Mouse (Mus musculus): ENCODE results near the gene Rack1. TPM values are rescaled to one million over a fixed set of nuclear protein-coding genes. Genes with fewer than 3 reads are reported as not detected.
A peak's percentile ranks its signal among the peaks of the same experiment; 100 is the strongest.

Gene Rack1
- total and polyA plus RNA-seq, 3 experiments: 3,744 to 6,330 (median 5,265) TPM

- peak; percentile 25; the same call in 1 of the 2 replicates for TF ChIP-seq TCF12 (IDR thresholded peaks at IDR 0.05; ENCODE audit: low read depth, low read length)
Measured at GRCm38 (mm10) chr11:48852624-48853473, 52.7 kb downstream of the Rack1 start (continued).

GRCm38 (mm10) chr11:48853474-48854180 lies 53.5 kb downstream of the Rack1 start:
- in situ Hi-C loops (cut with MboI; ENCODE audit: low pct_ligation_motif_present, low pct_unique_long_range_greater_than_20kb, low sequenced_read_pairs): loop anchor here (5.0 to 25.0 kb wide), 3 partner anchors 36 to 559 kb away; partner anchors contain the start of genes Olfr1389 and Trim41
- peak; percentile 94 for DNase-seq (ENCODE audit: extremely low read depth)
- Histone ChIP-seq H3K9ac (ENCODE audit: insufficient read depth, low read depth) (peak overlapping the region; percentile 68), H3K79me2 (replicated peaks; ENCODE audit: control insufficient read depth, extremely low read depth, insufficient read depth, poor library complexity, severe bottlenecking) (no peaks in the 10 kb centered on the region), H3K27ac (ENCODE audit: insufficient read depth, low read depth) (peak overlapping the region; percentile 61), H3K4me3 (replicated peaks in 1 of 3; ENCODE audit: low read depth in 2 of 3, low read length in 2 of 3, poor library complexity in 1 of 3) (peak overlapping the region; percentile 58 to 88 (median 64)), H3K4me2 (ENCODE audit: insufficient read depth, low read depth, poor library complexity, severe bottlenecking) (peak overlapping the region; percentile 59), H3K4me1 (ENCODE audit: control insufficient read depth in 1 of 2, insufficient read depth in 2 of 2) (peaks cover 0 to 24% of the 10 kb centered on the region in 2 experiments; a peak in 2 of 4 replicates), H3K27me3 (replicated peaks) (peaks cover 2% of the 10 kb centered on the region), H3K36me3 (replicated peaks in 1 of 2; ENCODE audit: control insufficient read depth in 1 of 2, insufficient read depth in 1 of 2, low read length in 1 of 2) (peaks cover 18 to 21% of the 10 kb centered on the region in 2 experiments), H3K9me3 (replicated peaks; ENCODE audit: low read length) (peaks cover 12% of the 10 kb centered on the region)
- dilution Hi-C loops (cut with MboI; ENCODE audit: extremely low pct_ligation_motif_present, extremely low pct_unique_long_range_greater_than_20kb, low sequenced_read_pairs): no loop called here
- TF ChIP-seq EP300 (IDR thresholded peaks at IDR 0.05; ENCODE audit: low read length): peak; percentile 76
- TF ChIP-seq CHD1 (IDR thresholded peaks at IDR 0.05; ENCODE audit: low read depth, low read length): peak; percentile 90; the same call in 1 of the 2 replicates
- TF ChIP-seq HCFC1 (IDR thresholded peaks at IDR 0.05; ENCODE audit: low read depth, low read length): peak; percentile 62
- TF ChIP-seq ZC3H11A (IDR thresholded peaks at IDR 0.05; ENCODE audit: low read depth, low read length): no peak
- peak; percentile 98 for TF ChIP-seq MAFK (IDR thresholded peaks at IDR 0.05; ENCODE audit: insufficient replicate concordance, low read length)
- peak; percentile 46 for TF ChIP-seq TCF12 (IDR thresholded peaks at IDR 0.05; ENCODE audit: low read depth, low read length)
- peak in 1 of 2 experiments; percentile 44; a peak in 2 of 4 replicates for TF ChIP-seq CTCF (conservative IDR thresholded peaks at IDR 0.05 in 1 of 2, IDR thresholded peaks at IDR 0.05 in 1 of 2; ENCODE audit: low read depth in 2 of 2, low read length in 2 of 2)
- peak; percentile 21; the same call in 1 of the 2 replicates for TF ChIP-seq RCOR1 (conservative IDR thresholded peaks at IDR 0.05; ENCODE audit: low read depth, low read length)
- no peak for TF ChIP-seq USF2 (conservative IDR thresholded peaks at IDR 0.05; ENCODE audit: low read depth, low read length)
- peak; percentile 79 for TF ChIP-seq IRF4 (IDR thresholded peaks at IDR 0.05; ENCODE audit: low read depth, low read length)
- peak; percentile 99 for TF ChIP-seq ELF1 (IDR thresholded peaks at IDR 0.05; ENCODE audit: low read depth, low read length)
- TF ChIP-seq POLR2A (IDR thresholded peaks at IDR 0.05; ENCODE audit: low read depth, low read length): peak; percentile 60
- TF ChIP-seq MAX (IDR thresholded peaks at IDR 0.05; ENCODE audit: low read length): peak; percentile 61
- no peak; the same call in 1 of the 2 replicates for TF ChIP-seq ZMIZ1 (IDR thresholded peaks at IDR 0.05; ENCODE audit: low read depth, low read length)
- no peak for TF ChIP-seq GABPA (IDR thresholded peaks at IDR 0.05; ENCODE audit: insufficient replicate concordance, low read depth, low read length)
- TF ChIP-seq UBTF (IDR thresholded peaks at IDR 0.05; ENCODE audit: low read depth, low read length): peak; percentile 90
- peak; percentile 51; the same call in 1 of the 2 replicates for TF ChIP-seq NELFE (IDR thresholded peaks at IDR 0.05; ENCODE audit: low read depth, low read length)
- peak; percentile 13 for TF ChIP-seq RAD21 (IDR thresholded peaks at IDR 0.05; ENCODE audit: low read depth, low read length)
- peak; percentile 40; the same call in 1 of the 2 replicates for TF ChIP-seq ETS1 (conservative IDR thresholded peaks at IDR 0.05; ENCODE audit: low read depth, low read length)
- no peak for TF ChIP-seq USF1 (IDR thresholded peaks at IDR 0.05; ENCODE audit: low read depth, low read length)
- TF ChIP-seq MXI1 (IDR thresholded peaks at IDR 0.05; ENCODE audit: low read depth, low read length): peak; percentile 79
- no peak; the same call in 1 of the 2 replicates for TF ChIP-seq BHLHE40 (IDR thresholded peaks at IDR 0.05; ENCODE audit: low read depth, low read length)
- peak; percentile 81; the same call in 1 of the 2 replicates for TF ChIP-seq KAT2A (IDR thresholded peaks at IDR 0.05; ENCODE audit: insufficient replicate concordance, low read length)
- peak; percentile 77; the same call in 1 of the 2 replicates for TF ChIP-seq MEF2A (IDR thresholded peaks at IDR 0.05; ENCODE audit: borderline replicate concordance, low read depth, low read length)
- TF ChIP-seq MAZ (IDR thresholded peaks at IDR 0.05; ENCODE audit: low read depth, low read length): no peak
- peak; percentile 77 for TF ChIP-seq MYC (IDR thresholded peaks at IDR 0.05; ENCODE audit: low read depth, low read length)
- TF ChIP-seq ZKSCAN1 (IDR thresholded peaks at IDR 0.05; ENCODE audit: borderline replicate concordance, low read depth, low read length): no peak
- peak; percentile 96; the same call in 1 of the 2 replicates for TF ChIP-seq SIN3A (IDR thresholded peaks at IDR 0.05; ENCODE audit: low read length)
- no peak for TF ChIP-seq PAX5 (IDR thresholded peaks at IDR 0.05; ENCODE audit: low read length)
- peak; percentile 38; the same call in 1 of the 2 replicates for TF ChIP-seq JUND (conservative IDR thresholded peaks at IDR 0.05; ENCODE audit: low read depth, low read length)
- peak; percentile 100 for TF ChIP-seq TBP (conservative IDR thresholded peaks at IDR 0.05; ENCODE audit: low read depth, low read length)
- peak; percentile 85 for TF ChIP-seq NRF1 (IDR thresholded peaks at IDR 0.05; ENCODE audit: low read depth, low read length)
- TF ChIP-seq E2F4 (IDR thresholded peaks at IDR 0.05; ENCODE audit: insufficient replicate concordance, low read depth, low read length): 0 out of 2 replicates have a peak, but pooled peaks have one; percentile 63
